Mouse (Mus musculus): ENCODE data around the gene Mpzl2.

- TF ChIP-seq POLR2A (IDR thresholded peaks at IDR 0.05; ENCODE audit: control insufficient read depth in 1 of 2, insufficient read depth in 1 of 2, low read depth in 1 of 2, low read length in 2 of 2, poor library complexity in 1 of 2) (no peak), CTCF (IDR thresholded peaks at IDR 0.05 in 2 of 3, conservative IDR thresholded peaks at IDR 0.05 in 1 of 3; ENCODE audit: control insufficient read depth in 1 of 3, insufficient read depth in 1 of 3, low read depth in 2 of 3, low read length in 3 of 3, poor library complexity in 1 of 3, severe bottlenecking in 1 of 3) (no peak), USF2 (IDR thresholded peaks at IDR 0.05; ENCODE audit: borderline replicate concordance in 1 of 2, insufficient read depth in 1 of 2, low read depth in 1 of 2, low read length in 2 of 2) (no peak), BHLHE40 (IDR thresholded peaks at IDR 0.05; ENCODE audit: borderline replicate concordance, low read depth, low read length) (no peak), GATA1 (IDR thresholded peaks at IDR 0.05; ENCODE audit: low read depth, low read length) (no peak), USF1 (IDR thresholded peaks at IDR 0.05; ENCODE audit: low read depth, low read length) (no peak), EP300 (IDR thresholded peaks at IDR 0.05; ENCODE audit: low read depth in 1 of 2, low read length in 2 of 2) (no peak), GABPA (IDR thresholded peaks at IDR 0.05; ENCODE audit: low read depth, low read length) (no peak), MAZ (IDR thresholded peaks at IDR 0.05; ENCODE audit: low read depth, low read length) (no peak), ELF1 (IDR thresholded peaks at IDR 0.05; ENCODE audit: low read depth, low read length) (no peak), ZC3H11A (IDR thresholded peaks at IDR 0.05; ENCODE audit: low read depth, low read length) (no peak), KAT2A (conservative IDR thresholded peaks at IDR 0.05; ENCODE audit: low read depth, low read length) (no peak)
Observed at GRCm38 (mm10) chr9:45055082-45055713, 15.6 kb downstream of the Mpzl2 start, which contains the start of gene Mpzl3.
